Mouse (Mus musculus): Measurements from ENCODE around the gene Inpp4a. TPM values are rescaled to one million over a fixed set of nuclear protein-coding genes. Genes with fewer than 3 reads are reported as not detected.

Gene Inpp4a
- polyA plus RNA-seq, 1 experiment from 2014 or later: 14.7 TPM

DNA sequence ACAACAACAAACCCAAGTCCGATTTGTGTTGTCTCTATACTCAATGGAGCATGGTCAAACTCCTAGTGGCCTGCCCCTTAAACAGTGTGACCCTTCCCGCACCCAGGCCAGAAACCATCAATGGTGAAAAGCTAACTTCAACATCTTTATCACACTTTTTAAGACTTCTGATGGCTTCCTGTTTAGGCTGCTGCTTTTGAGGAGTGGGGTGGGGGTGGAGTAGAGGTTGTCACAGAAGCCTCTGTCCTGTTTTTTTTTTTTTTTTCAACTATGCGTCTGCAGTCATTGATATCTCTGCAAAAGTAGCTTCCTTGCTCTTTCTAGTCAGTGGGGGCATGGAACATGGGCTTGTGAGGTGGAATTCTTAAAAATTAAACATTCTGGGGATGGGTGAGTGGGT, 3.1 kb downstream of the Inpp4a start:
- no peak for ATAC-seq (ENCODE audit: extremely low read depth, insufficient number of reproducible peaks, low FRiP score, low TSS enrichment)
- no peaks in the 10 kb centered on the region for H3K36me3 ChIP-seq
- no peaks in the 10 kb centered on the region for H3K27me3 ChIP-seq (replicated peaks)
- H3K9ac ChIP-seq: no peak overlapping the region
- H3K4me3 ChIP-seq: no peak overlapping the region
- peaks cover 18% of the 10 kb centered on the region for H3K4me1 ChIP-seq
- no peak overlapping the region for H3K27ac ChIP-seq (replicated peaks)
- no peaks in the 10 kb centered on the region for H3K9me3 ChIP-seq
- H3K4me2 ChIP-seq: no peak overlapping the region
- 61% methylated on average over 3 of the region's 3 CpGs for WGBS

DNA sequence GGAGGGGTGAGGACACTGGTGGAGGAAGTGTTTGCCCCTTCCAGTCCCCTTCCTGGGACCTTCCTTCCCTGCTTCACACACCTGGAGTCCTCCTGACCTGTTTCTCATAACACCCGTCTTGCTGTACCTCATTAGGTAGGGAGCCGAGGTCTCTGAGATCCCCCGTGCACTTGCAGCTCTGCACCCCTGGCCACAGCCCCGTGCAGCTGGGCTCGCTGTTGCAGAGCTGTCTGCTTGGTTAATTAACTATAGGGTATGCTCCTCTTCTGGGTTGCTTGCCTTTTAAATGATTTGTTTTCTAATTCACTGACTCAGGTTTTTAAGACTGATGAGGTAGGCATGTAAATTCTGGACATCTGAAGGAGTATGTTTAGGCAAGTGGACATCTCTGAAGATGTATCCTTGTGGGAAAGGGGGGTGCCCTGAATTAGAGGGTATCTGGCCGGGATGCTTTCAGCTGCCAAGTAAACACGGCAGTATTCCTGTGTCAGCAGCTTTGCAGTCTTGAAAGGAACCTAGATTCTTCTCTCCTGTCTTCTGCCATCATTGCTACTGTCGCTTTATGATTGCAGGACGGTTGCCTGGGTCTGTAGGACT, 6.1 kb downstream of the Inpp4a start:
- 72% methylated on average over 9 of the region's 9 CpGs for WGBS
- Histone ChIP-seq H3K4me3 (no peak overlapping the region), H3K36me3 (no peaks in the 10 kb centered on the region), H3K27ac (replicated peaks) (no peak overlapping the region), H3K4me2 (no peak overlapping the region), H3K27me3 (replicated peaks) (no peaks in the 10 kb centered on the region), H3K9me3 (0 out of 2 replicates have a peak, but pooled peaks cover 2% of the 10 kb centered on the region), H3K4me1 (peaks cover 16% of the 10 kb centered on the region), H3K9ac (no peak overlapping the region)
- ATAC-seq (ENCODE audit: extremely low read depth, insufficient number of reproducible peaks, low FRiP score, low TSS enrichment): no peak

DNA sequence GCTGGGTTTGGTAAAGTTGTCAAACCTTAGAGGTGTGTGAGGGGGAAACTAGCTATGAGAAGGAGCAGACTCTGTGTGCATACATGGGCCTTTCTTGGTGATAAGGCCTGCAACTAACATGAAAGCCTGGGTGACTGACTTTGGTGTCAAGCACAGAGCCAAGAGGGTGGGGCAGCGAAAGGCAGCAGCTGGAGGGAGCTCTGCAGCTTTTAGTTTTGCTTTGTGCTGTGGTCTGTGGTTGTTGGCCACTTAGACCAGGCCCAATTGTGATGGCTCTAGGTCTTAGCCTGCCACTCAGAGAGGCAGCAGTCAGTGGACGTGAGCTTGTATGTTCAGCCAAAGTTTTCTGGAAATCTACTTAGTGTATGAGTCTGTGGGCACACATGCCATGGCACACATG, 7.9 kb downstream of the Inpp4a start:
- no peaks in the 10 kb centered on the region for H3K36me3 ChIP-seq
- H3K27me3 ChIP-seq (replicated peaks): no peaks in the 10 kb centered on the region
- no peak overlapping the region for H3K27ac ChIP-seq (replicated peaks)
- H3K4me3 ChIP-seq: no peak overlapping the region
- no peak for ATAC-seq (ENCODE audit: extremely low read depth, insufficient number of reproducible peaks, low FRiP score, low TSS enrichment)
- H3K4me1 ChIP-seq: peaks cover 15% of the 10 kb centered on the region
- H3K4me2 ChIP-seq: no peak overlapping the region
- 0 out of 2 replicates have a peak, but pooled peaks cover 2% of the 10 kb centered on the region for H3K9me3 ChIP-seq
- 77% methylated on average over 2 of the region's 2 CpGs for WGBS
- no peak overlapping the region for H3K9ac ChIP-seq

DNA sequence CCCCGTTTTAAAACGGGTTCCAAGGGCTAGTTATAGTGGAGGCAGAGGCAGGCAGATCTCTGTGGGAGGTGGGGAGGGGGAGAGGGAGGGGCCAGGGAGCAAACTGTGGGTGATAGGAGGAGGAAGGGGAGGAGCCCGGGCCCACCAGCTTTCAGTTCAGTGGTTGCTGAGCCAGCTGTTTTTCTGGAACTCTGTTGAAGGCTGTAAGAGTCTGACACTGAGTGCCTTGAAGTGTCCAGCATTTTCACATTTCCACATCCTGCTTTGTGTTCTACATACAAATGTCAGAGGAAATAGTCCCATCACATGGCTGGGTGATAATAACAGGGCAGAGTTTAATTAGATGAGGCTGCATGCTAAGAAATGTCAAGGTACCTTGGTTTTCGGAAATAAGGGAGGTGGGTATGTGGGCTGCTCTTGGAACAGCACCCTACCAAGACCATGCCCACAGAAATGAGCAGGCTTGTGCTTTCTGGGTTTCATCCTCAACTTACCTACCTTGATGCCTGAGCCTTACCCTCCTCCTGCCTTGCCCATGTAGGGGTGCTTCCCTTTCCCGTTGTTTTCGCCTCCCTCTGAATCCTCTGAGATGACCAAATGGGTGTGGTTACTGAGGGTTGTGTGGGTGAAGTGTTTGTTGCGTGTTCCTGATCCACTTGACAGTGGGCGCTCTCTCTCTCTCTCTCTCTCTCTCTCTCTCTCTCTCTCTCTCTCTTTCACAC, 8.5 kb downstream of the Inpp4a start:
- Histone ChIP-seq H3K9ac (no peak overlapping the region), H3K9me3 (0 out of 2 replicates have a peak, but pooled peaks cover 2% of the 10 kb centered on the region), H3K27me3 (replicated peaks) (no peaks in the 10 kb centered on the region), H3K36me3 (no peaks in the 10 kb centered on the region), H3K4me3 (no peak overlapping the region), H3K27ac (replicated peaks) (no peak overlapping the region), H3K4me1 (peaks cover 19% of the 10 kb centered on the region), H3K4me2 (no peak overlapping the region)
- no peak for ATAC-seq (ENCODE audit: extremely low read depth, insufficient number of reproducible peaks, low FRiP score, low TSS enrichment)
- 80% methylated on average over 7 of the region's 8 CpGs for WGBS

DNA sequence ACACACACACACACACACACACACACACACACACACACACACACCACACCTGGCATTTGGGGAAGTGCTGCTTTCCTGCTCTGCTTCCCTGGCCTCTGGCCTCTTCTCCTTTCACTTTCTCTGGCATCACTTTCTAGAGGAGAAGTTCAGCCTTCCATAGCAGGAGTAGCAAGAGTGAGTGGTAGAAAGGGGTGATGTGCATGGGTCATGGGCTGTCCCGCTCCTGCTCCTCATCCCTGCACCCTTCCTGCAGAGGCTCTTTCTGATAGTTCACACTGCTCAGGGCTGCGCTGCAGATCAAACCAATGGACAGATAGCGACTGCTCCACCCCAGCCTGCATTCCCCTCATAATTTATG, 9.1 kb downstream of the Inpp4a start:
- Histone ChIP-seq H3K27me3 (replicated peaks) (no peaks in the 10 kb centered on the region), H3K27ac (replicated peaks) (no peak overlapping the region), H3K4me3 (no peak overlapping the region), H3K4me1 (peaks cover 19% of the 10 kb centered on the region), H3K36me3 (no peaks in the 10 kb centered on the region), H3K4me2 (no peak overlapping the region), H3K9me3 (0 out of 2 replicates have a peak, but pooled peaks cover 2% of the 10 kb centered on the region), H3K9ac (no peak overlapping the region)
- ATAC-seq (ENCODE audit: extremely low read depth, insufficient number of reproducible peaks, low FRiP score, low TSS enrichment): no peak
- 78% methylated on average over 3 of the region's 3 CpGs for whole genome bisulfite sequencing

DNA sequence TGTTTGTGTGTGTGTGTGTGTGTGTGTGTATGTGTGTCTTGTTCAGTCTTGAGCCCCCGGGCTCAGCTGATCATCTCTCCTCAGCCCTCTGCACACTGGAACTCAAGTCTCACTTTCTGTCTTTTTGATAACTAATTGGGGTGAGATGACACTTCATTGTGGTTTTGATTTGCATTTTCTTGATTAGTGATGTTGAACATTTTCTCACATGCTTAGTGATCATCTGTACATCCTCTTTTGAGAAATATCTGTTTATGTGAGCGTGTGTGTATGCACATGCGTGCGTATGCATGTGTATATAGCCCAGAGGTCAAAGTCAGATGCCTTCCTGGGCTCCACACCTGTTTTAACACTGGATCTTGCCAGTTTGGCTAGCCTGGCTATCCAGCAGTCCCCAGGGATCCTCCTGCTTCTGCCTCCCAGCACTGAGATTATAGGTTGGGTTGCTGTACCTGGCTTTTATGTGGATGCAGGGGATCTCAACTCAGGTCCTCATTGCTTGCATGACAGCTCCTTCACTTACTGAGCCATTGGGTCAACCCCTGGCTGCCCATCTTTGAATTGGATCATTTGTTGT, 10.4 kb downstream of the Inpp4a start:
- no peak overlapping the region for H3K27ac ChIP-seq (replicated peaks)
- 0 out of 2 replicates have a peak, but pooled peaks cover 2% of the 10 kb centered on the region for H3K9me3 ChIP-seq
- H3K4me1 ChIP-seq: peaks cover 32% of the 10 kb centered on the region
- no peak overlapping the region for H3K9ac ChIP-seq
- ATAC-seq (ENCODE audit: extremely low read depth, insufficient number of reproducible peaks, low FRiP score, low TSS enrichment): no peak
- H3K27me3 ChIP-seq (replicated peaks): no peaks in the 10 kb centered on the region
- no peaks in the 10 kb centered on the region for H3K36me3 ChIP-seq
- no peak overlapping the region for H3K4me3 ChIP-seq
- 86% methylated on average over 4 of the region's 4 CpGs for WGBS
- no peak overlapping the region for H3K4me2 ChIP-seq

DNA sequence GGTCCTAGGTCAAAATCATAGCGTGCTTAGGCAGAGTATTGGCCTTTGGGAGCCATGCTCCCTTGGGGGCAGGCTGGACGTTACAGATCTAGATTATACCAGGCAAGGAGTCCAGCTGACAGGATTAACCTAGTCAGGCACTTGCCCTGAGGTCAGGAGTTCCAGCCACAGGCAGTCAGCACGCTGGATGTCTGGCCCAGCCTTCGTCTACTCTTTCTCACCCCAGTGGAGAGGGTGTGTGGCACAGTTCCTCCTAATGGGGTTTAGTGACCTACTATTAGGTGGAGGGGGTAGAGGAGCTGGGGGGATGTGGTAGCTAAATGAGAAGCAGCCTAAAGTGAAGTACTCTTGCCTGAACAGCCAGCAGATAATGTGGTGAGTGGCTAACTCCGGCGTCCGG, 14.7 kb downstream of the Inpp4a start:
- Histone ChIP-seq H3K9me3 (0 out of 2 replicates have a peak, but pooled peaks cover 2% of the 10 kb centered on the region), H3K36me3 (no peaks in the 10 kb centered on the region), H3K4me2 (no peak overlapping the region), H3K9ac (peak overlapping the region; percentile 19; the same call in 1 of the 2 replicates), H3K27me3 (replicated peaks) (no peaks in the 10 kb centered on the region), H3K4me3 (no peak overlapping the region), H3K4me1 (peaks cover 58% of the 10 kb centered on the region), H3K27ac (replicated peaks) (0 out of 2 replicates have a peak overlapping the region, but pooled peaks have one; percentile 33)
- WGBS: 43% methylated on average over 7 of the region's 7 CpGs
- no peak for ATAC-seq (ENCODE audit: extremely low read depth, insufficient number of reproducible peaks, low FRiP score, low TSS enrichment)

DNA sequence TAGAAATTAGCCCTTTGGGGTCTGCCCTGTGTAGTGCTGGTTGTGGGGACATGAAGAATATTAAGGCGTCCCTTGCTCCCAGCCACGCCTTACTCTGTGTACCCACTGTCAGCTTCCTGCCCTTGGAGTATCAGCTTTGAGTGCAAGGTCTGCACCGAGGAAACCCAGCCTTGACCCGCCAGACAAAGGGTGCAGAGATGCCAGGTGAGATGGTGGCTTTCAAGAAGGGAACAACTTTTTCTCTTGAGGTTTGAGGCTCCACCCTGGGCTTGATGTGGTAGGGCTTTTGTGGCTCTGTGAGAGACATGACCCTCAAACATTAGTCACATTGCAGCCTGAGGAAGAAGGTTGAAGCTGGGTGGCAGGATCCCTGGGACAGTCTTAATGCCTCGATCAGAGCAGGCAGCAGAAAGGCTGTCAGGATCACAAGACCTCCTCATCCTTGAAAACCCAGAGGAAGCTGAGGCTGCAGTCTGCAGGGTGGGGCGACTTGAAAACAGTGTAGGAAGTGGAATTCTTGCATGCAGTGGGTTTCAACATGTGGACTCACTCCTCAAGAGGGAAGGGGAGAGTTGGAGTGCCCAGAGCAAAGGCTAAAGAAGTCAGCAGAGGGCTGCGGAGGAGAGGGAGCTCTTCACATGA, 18.1 kb downstream of the Inpp4a start:
- Histone ChIP-seq H3K9me3 (no peaks in the 10 kb centered on the region), H3K27ac (replicated peaks) (no peak overlapping the region), H3K27me3 (replicated peaks) (no peaks in the 10 kb centered on the region), H3K4me1 (peaks cover 46% of the 10 kb centered on the region), H3K4me2 (no peak overlapping the region), H3K36me3 (no peaks in the 10 kb centered on the region), H3K9ac (no peak overlapping the region), H3K4me3 (no peak overlapping the region)
- ATAC-seq (ENCODE audit: extremely low read depth, insufficient number of reproducible peaks, low FRiP score, low TSS enrichment): no peak
- 70% methylated on average over 7 of the region's 7 CpGs for WGBS

DNA sequence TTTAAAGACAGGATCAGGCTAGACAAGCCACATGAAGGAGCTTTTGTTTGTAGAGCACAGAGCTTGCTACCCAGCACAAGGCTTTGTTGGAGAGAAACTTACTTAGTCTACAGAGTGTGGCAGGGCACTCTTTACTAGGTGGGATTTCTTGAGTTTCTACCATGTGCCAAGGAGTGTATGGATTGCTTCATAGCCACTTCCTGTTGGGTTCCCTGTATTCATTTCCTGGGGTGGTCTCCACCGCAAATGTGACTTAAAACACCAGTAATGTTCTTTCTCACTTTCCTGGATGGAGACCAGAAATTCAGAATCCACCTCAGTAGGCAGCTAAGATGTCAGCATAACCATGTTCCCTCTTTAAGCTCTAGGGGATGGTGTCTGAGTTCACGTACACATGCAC, 18.9 kb downstream of the Inpp4a start:
- no peak overlapping the region for H3K27ac ChIP-seq (replicated peaks)
- H3K4me1 ChIP-seq: peaks cover 43% of the 10 kb centered on the region
- no peak overlapping the region for H3K4me2 ChIP-seq
- no peak for ATAC-seq (ENCODE audit: extremely low read depth, insufficient number of reproducible peaks, low FRiP score, low TSS enrichment)
- no peak overlapping the region for H3K4me3 ChIP-seq
- 86% methylated on average over 2 of the region's 2 CpGs for WGBS
- H3K9me3 ChIP-seq: no peaks in the 10 kb centered on the region
- no peak overlapping the region for H3K9ac ChIP-seq
- no peaks in the 10 kb centered on the region for H3K36me3 ChIP-seq
- no peaks in the 10 kb centered on the region for H3K27me3 ChIP-seq (replicated peaks)

DNA sequence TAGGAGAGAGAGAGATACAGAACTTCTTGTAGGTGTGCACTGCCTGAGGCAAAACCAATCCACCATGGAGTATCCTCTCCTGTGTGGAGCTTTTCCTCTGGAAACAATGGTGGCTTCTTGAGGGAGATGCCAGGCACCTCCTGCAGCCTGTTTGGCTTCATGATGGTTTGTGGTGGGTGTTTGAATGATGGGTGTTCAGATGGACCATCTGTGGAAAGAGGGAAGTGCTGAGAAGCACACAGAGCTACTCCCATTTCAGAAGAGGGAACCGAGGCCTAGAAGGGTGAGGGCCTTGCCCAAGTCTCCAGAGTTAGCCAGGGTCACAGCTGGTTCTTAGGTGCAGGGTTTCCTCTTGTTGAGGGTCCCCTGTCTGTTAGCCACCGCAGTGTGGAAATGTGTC, 23.0 kb downstream of the Inpp4a start:
- Histone ChIP-seq H3K9ac (no peak overlapping the region), H3K4me1 (peaks cover 9% of the 10 kb centered on the region), H3K4me3 (no peak overlapping the region), H3K4me2 (no peak overlapping the region), H3K36me3 (no peaks in the 10 kb centered on the region), H3K9me3 (no peaks in the 10 kb centered on the region), H3K27ac (replicated peaks) (no peak overlapping the region), H3K27me3 (replicated peaks) (no peaks in the 10 kb centered on the region)
- WGBS: 84% methylated on average over 2 of the region's 2 CpGs
- no peak for ATAC-seq (ENCODE audit: extremely low read depth, insufficient number of reproducible peaks, low FRiP score, low TSS enrichment)

DNA sequence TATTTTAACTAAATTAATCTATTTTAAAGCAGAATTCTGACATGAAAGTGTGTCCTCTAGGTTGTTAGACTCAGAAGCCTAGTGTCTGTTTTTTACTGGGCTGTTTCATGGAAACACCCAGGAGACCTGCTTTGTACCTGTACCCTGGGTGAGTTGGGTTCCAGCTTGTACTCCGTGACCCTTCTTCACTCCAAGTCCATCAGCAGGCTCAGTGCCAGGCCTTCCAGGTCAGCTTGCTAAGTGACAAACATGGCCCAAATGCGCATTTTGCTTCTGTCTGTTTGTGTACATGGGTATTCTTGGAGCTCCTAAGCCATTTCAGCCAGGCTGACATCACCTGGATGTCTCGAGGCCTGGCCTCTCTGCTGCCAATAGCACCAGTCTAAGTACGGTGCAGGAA, 23.5 kb downstream of the Inpp4a start:
- Histone ChIP-seq H3K4me2 (no peak overlapping the region), H3K9ac (no peak overlapping the region), H3K9me3 (no peaks in the 10 kb centered on the region), H3K27ac (replicated peaks) (no peak overlapping the region), H3K36me3 (no peaks in the 10 kb centered on the region), H3K4me1 (peaks cover 4% of the 10 kb centered on the region), H3K4me3 (no peak overlapping the region), H3K27me3 (replicated peaks) (no peaks in the 10 kb centered on the region)
- ATAC-seq (ENCODE audit: extremely low read depth, insufficient number of reproducible peaks, low FRiP score, low TSS enrichment): no peak
- WGBS: 81% methylated on average over 4 of the region's 4 CpGs
